Mouse (Mus musculus) cerebellum, adult 2 months (tissue): ENCODE measurements around the gene Rsu1.

ENCODE experiments used
- CTCF ChIP-seq: fragments of 200-500 bp; IDR thresholded peaks from 2 replicates; pipeline ENCODE4 v1.5.1; 2011; ENCODE audit warnings: low read depth, mild to moderate bottlenecking, control low read depth, low read length, moderate library complexity, borderline replicate concordance; ENCODE audit not compliant: insufficient read depth
- POLR2A ChIP-seq: fragments of 200-500 bp; IDR thresholded peaks from 2 replicates; pipeline ENCODE4 v1.6.1; 2011; ENCODE audit warnings: low read length, control low read depth, borderline replicate concordance; ENCODE audit not compliant: insufficient read depth

GRCm38 (mm10) chr2:13132841-13133240 lies 138.4 kb downstream of the Rsu1 start:
- TF ChIP-seq CTCF = no peak
- no peak for TF ChIP-seq POLR2A
